Mouse (Mus musculus): ENCODE measurements around the gene Adamts15. TPM values are rescaled to one million over a fixed set of nuclear protein-coding genes. Genes with fewer than 3 reads are reported as not detected.

Adamts15 gene
- polyA plus RNA-seq (2015; fragmentation: Nextera tagmentation; extraction: Ambion mirVana), result 5.8 and 6.8 TPM in 2 replicates

GRCm38 (mm10) chr9:30922197-30922894 lies at the start of gene Adamts15:
Adamts15 (minus strand) TSS chr9:30922452.
- no peaks in the 10 kb centered on the region for H3K36me3 ChIP-seq
- peaks cover 29% of the 10 kb centered on the region for H3K4me1 ChIP-seq
- H3K4me2 ChIP-seq, result peak within 1 kb of the TSS; percentile 89
- 0 out of 2 replicates have a peak within 1 kb of the TSS, but pooled peaks have one; percentile 7 for H3K27ac ChIP-seq
- peaks cover 49% of the 10 kb centered on the region for H3K27me3 ChIP-seq
- ATAC-seq (ENCODE audit: borderline replicate concordance, extremely low read depth, low FRiP score, low TSS enrichment), result peak; percentile 88
- no peaks in the 10 kb centered on the region for H3K9me3 ChIP-seq
- peak within 1 kb of the TSS; percentile 46 for H3K4me3 ChIP-seq
- WGBS, result 1% methylated on average over 46 of the region's 47 CpGs
- peak within 1 kb of the TSS; percentile 43 for H3K9ac ChIP-seq

GRCm38 (mm10) chr9:30971967-30972366 lies 49.7 kb upstream of the Adamts15 start:
- H3K36me3 ChIP-seq, result no peaks in the 10 kb centered on the region
- H3K4me2 ChIP-seq, result no peak overlapping the region
- no peak for ATAC-seq (ENCODE audit: borderline replicate concordance, extremely low read depth, low FRiP score, low TSS enrichment)
- no peak overlapping the region for H3K4me3 ChIP-seq
- H3K27me3 ChIP-seq, result no peaks in the 10 kb centered on the region
- H3K9ac ChIP-seq, result no peak overlapping the region
- H3K27ac ChIP-seq, result no peak overlapping the region
- H3K9me3 ChIP-seq, result no peaks in the 10 kb centered on the region
- WGBS, result 43% methylated on average over 4 of the region's 4 CpGs
- no peaks in the 10 kb centered on the region for H3K4me1 ChIP-seq

GRCm38 (mm10) chr9:30970001-30970400 lies 47.7 kb upstream of the Adamts15 start:
- Histone ChIP-seq H3K9ac (no peak overlapping the region), H3K9me3 (no peaks in the 10 kb centered on the region), H3K36me3 (no peaks in the 10 kb centered on the region), H3K27me3 (no peaks in the 10 kb centered on the region), H3K4me1 (no peaks in the 10 kb centered on the region), H3K27ac (no peak overlapping the region), H3K4me2 (no peak overlapping the region), H3K4me3 (no peak overlapping the region)
- ATAC-seq (ENCODE audit: borderline replicate concordance, extremely low read depth, low FRiP score, low TSS enrichment), result no peak
- 58% methylated on average over 3 of the region's 3 CpGs for WGBS

GRCm38 (mm10) chr9:30968130-30968529 lies 45.9 kb upstream of the Adamts15 start:
- Histone ChIP-seq H3K27ac (no peak overlapping the region), H3K9me3 (no peaks in the 10 kb centered on the region), H3K9ac (no peak overlapping the region), H3K4me2 (no peak overlapping the region), H3K4me3 (no peak overlapping the region), H3K27me3 (no peaks in the 10 kb centered on the region), H3K36me3 (no peaks in the 10 kb centered on the region), H3K4me1 (no peaks in the 10 kb centered on the region)
- 75% methylated on average over 6 of the region's 6 CpGs for WGBS
- ATAC-seq (ENCODE audit: borderline replicate concordance, extremely low read depth, low FRiP score, low TSS enrichment), result no peak

GRCm38 (mm10) chr9:30966881-30967280 lies 44.6 kb upstream of the Adamts15 start:
- H3K4me2 ChIP-seq, result no peak overlapping the region
- no peak overlapping the region for H3K9ac ChIP-seq
- no peak for ATAC-seq (ENCODE audit: borderline replicate concordance, extremely low read depth, low FRiP score, low TSS enrichment)
- H3K4me1 ChIP-seq, result no peaks in the 10 kb centered on the region
- H3K27ac ChIP-seq, result no peak overlapping the region
- no peaks in the 10 kb centered on the region for H3K36me3 ChIP-seq
- H3K27me3 ChIP-seq, result no peaks in the 10 kb centered on the region
- no peak overlapping the region for H3K4me3 ChIP-seq
- no peaks in the 10 kb centered on the region for H3K9me3 ChIP-seq
- WGBS, result 38% methylated on average over 7 of the region's 7 CpGs

GRCm38 (mm10) chr9:30964685-30965084 lies 42.4 kb upstream of the Adamts15 start:
- Histone ChIP-seq H3K27ac (peak overlapping the region; percentile 42; the same call in 1 of the 2 replicates), H3K4me1 (no peaks in the 10 kb centered on the region), H3K36me3 (no peaks in the 10 kb centered on the region), H3K9me3 (no peaks in the 10 kb centered on the region), H3K4me3 (no peak overlapping the region), H3K27me3 (no peaks in the 10 kb centered on the region), H3K9ac (no peak overlapping the region), H3K4me2 (no peak overlapping the region)
- ATAC-seq (ENCODE audit: borderline replicate concordance, extremely low read depth, low FRiP score, low TSS enrichment), result peak; percentile 81; the same call in 1 of the 2 replicates
- 49% methylated on average over 10 of the region's 10 CpGs for WGBS

- H3K36me3 ChIP-seq, result no peaks in the 10 kb centered on the region
Measured at GRCm38 (mm10) chr9:30963780-30964179, 41.5 kb upstream of the Adamts15 start.

GRCm38 (mm10) chr9:30955246-30955645 lies 33.0 kb upstream of the Adamts15 start:
- H3K27me3 ChIP-seq, result no peaks in the 10 kb centered on the region
- no peak overlapping the region for H3K4me2 ChIP-seq
- H3K36me3 ChIP-seq, result no peaks in the 10 kb centered on the region
- H3K4me3 ChIP-seq, result no peak overlapping the region
- WGBS, result 85% methylated on average over 9 of the region's 9 CpGs
- H3K4me1 ChIP-seq, result peaks cover 15% of the 10 kb centered on the region
- H3K9ac ChIP-seq, result no peak overlapping the region
- no peak overlapping the region for H3K27ac ChIP-seq
- ATAC-seq (ENCODE audit: borderline replicate concordance, extremely low read depth, low FRiP score, low TSS enrichment), result no peak
- no peaks in the 10 kb centered on the region for H3K9me3 ChIP-seq

More at GRCm38 (mm10) chr9:30963780-30964179, 41.5 kb upstream of the Adamts15 start:
- Histone ChIP-seq H3K9me3 (no peaks in the 10 kb centered on the region), H3K4me3 (no peak overlapping the region), H3K27me3 (no peaks in the 10 kb centered on the region), H3K9ac (no peak overlapping the region), H3K27ac (no peak overlapping the region), H3K4me2 (no peak overlapping the region), H3K4me1 (no peaks in the 10 kb centered on the region)
- WGBS, result 70% methylated on average over 4 of the region's 4 CpGs
- ATAC-seq (ENCODE audit: borderline replicate concordance, extremely low read depth, low FRiP score, low TSS enrichment), result no peak

GRCm38 (mm10) chr9:30953287-30953686 lies 31.0 kb upstream of the Adamts15 start:
- Histone ChIP-seq H3K27me3 (no peaks in the 10 kb centered on the region), H3K36me3 (no peaks in the 10 kb centered on the region), H3K4me3 (no peak overlapping the region), H3K4me1 (peaks cover 29% of the 10 kb centered on the region), H3K27ac (no peak overlapping the region), H3K9me3 (no peaks in the 10 kb centered on the region), H3K4me2 (no peak overlapping the region), H3K9ac (no peak overlapping the region)
- WGBS, result 55% methylated on average over 8 of the region's 8 CpGs
- ATAC-seq (ENCODE audit: borderline replicate concordance, extremely low read depth, low FRiP score, low TSS enrichment), result no peak

GRCm38 (mm10) chr9:30951461-30951860 lies 29.2 kb upstream of the Adamts15 start:
- H3K27me3 ChIP-seq, result peaks cover 11% of the 10 kb centered on the region
- no peaks in the 10 kb centered on the region for H3K36me3 ChIP-seq
- no peak overlapping the region for H3K4me3 ChIP-seq
- H3K27ac ChIP-seq, result no peak overlapping the region
- H3K4me1 ChIP-seq, result peaks cover 29% of the 10 kb centered on the region
- ATAC-seq (ENCODE audit: borderline replicate concordance, extremely low read depth, low FRiP score, low TSS enrichment), result no peak; the same call in 1 of the 2 replicates
- 70% methylated on average over 5 of the region's 5 CpGs for WGBS
- H3K4me2 ChIP-seq, result no peak overlapping the region
- no peaks in the 10 kb centered on the region for H3K9me3 ChIP-seq
- H3K9ac ChIP-seq, result no peak overlapping the region

- Histone ChIP-seq H3K27ac (no peak overlapping the region), H3K4me1 (peaks cover 29% of the 10 kb centered on the region), H3K4me3 (no peak overlapping the region), H3K27me3 (peaks cover 20% of the 10 kb centered on the region), H3K9me3 (no peaks in the 10 kb centered on the region), H3K9ac (no peak overlapping the region), H3K4me2 (no peak overlapping the region), H3K36me3 (no peaks in the 10 kb centered on the region)
- ATAC-seq (ENCODE audit: borderline replicate concordance, extremely low read depth, low FRiP score, low TSS enrichment), result peak; percentile 29; the same call in 1 of the 2 replicates
- 45% methylated on average over 4 of the region's 4 CpGs for WGBS
Measured at GRCm38 (mm10) chr9:30950592-30950991, 28.3 kb upstream of the Adamts15 start.

GRCm38 (mm10) chr9:30949971-30950370 lies 27.7 kb upstream of the Adamts15 start:
- Histone ChIP-seq H3K27me3 (peaks cover 26% of the 10 kb centered on the region), H3K9ac (no peak overlapping the region), H3K36me3 (no peaks in the 10 kb centered on the region), H3K9me3 (no peaks in the 10 kb centered on the region), H3K4me2 (no peak overlapping the region), H3K4me3 (no peak overlapping the region), H3K4me1 (peaks cover 29% of the 10 kb centered on the region), H3K27ac (no peak overlapping the region; the same call in 1 of the 2 replicates)
- WGBS, result 65% methylated on average over 4 of the region's 4 CpGs
- no peak for ATAC-seq (ENCODE audit: borderline replicate concordance, extremely low read depth, low FRiP score, low TSS enrichment)

Measured in lung, embryonic 15.5 days (tissue).